Mouse (Mus musculus) liver, embryonic 14.5 days (tissue): ENCODE results near the gene Eif6. TPM values are rescaled to one million over a fixed set of nuclear protein-coding genes. Genes with fewer than 3 reads are reported as not detected.

Source experiments
- ATAC-seq: fragments of 200-750 bp; cut with Nextera tagmentation; 2 replicates; pipeline ENCODE4 v1.8.0; 2017; ENCODE audit warnings: moderate number of reproducible peaks, mild to moderate bottlenecking, moderate library complexity; ENCODE audit not compliant: insufficient read depth
- DNase-seq, 3 experiments: peaks; one replicate each; pipeline ENCODE4 v3.0.0-alpha.2; 2012 to 2013; ENCODE audit warnings: low read depth in 3 of 3, low spot score in 3 of 3
- H3K27ac ChIP-seq: fragments of 300-500 bp; sonication (generic); 2 replicates; pipeline ENCODE4 v1.5.1; 2014; ENCODE audit warnings: moderate library complexity, mild to moderate bottlenecking, control low read depth, inconsistent platforms
- H3K27me3 ChIP-seq: fragments of 300-500 bp; sonication (generic); 2 replicates; pipeline ENCODE4 v1.6.1; 2014; ENCODE audit warnings: mild to moderate bottlenecking, low read length, moderate library complexity; ENCODE audit not compliant: control insufficient read depth, insufficient read depth
- H3K36me3 ChIP-seq: fragments of 300-500 bp; sonication (generic); replicated peaks from 2 replicates; pipeline ENCODE4 v1.6.1; 2014; ENCODE audit warnings: low read depth; ENCODE audit not compliant: control insufficient read depth, insufficient read depth
- H3K4me1 ChIP-seq, 2 experiments: fragments of 200-500 bp in 1 of 2; fragments of 300-500 bp in 1 of 2; sonication (generic) in 1 of 2; replicated peaks; 2 replicates each; pipeline ENCODE4 v1.6.1; 2012 to 2014; ENCODE audit warnings: antibody characterized with exemption in 1 of 2, inconsistent platforms in 1 of 2, low read length in 1 of 2; ENCODE audit not compliant: control insufficient read depth in 2 of 2, insufficient read depth in 2 of 2
- H3K4me2 ChIP-seq: fragments of 300-500 bp; sonication (generic); 2 replicates; pipeline ENCODE4 v1.6.1; 2014; ENCODE audit warnings: low read depth, mild to moderate bottlenecking, control low read depth, moderate library complexity
- H3K4me3 ChIP-seq, 2 experiments: fragments of 200-500 bp in 1 of 2; fragments of 300-500 bp in 1 of 2; sonication (generic) in 1 of 2; 2 replicates each; pipeline ENCODE4 v1.5.1; 2012 to 2014; ENCODE audit warnings: low read depth in 2 of 2, low read length in 2 of 2, mild to moderate bottlenecking in 2 of 2, control low read depth in 1 of 2, inconsistent platforms in 1 of 2, moderate library complexity in 1 of 2; ENCODE audit not compliant: insufficient read depth in 1 of 2
- H3K9ac ChIP-seq: fragments of 300-500 bp; sonication (generic); replicated peaks from 2 replicates; pipeline ENCODE4 v1.6.1; 2014; ENCODE audit warnings: mild to moderate bottlenecking, control low read depth, moderate library complexity
- H3K9me3 ChIP-seq: fragments of 300-500 bp; sonication (generic); 2 replicates; pipeline ENCODE4 v1.6.1; 2016; ENCODE audit warnings: low read length, mixed read lengths; ENCODE audit not compliant: control insufficient read depth
- CTCF ChIP-seq: IDR thresholded peaks from 2 replicates; pipeline ENCODE4 v1.5.1; 2016; ENCODE audit warnings: antibody characterized with exemption, low read depth, control low read depth
- EP300 ChIP-seq: IDR thresholded peaks from 2 replicates; pipeline ENCODE4 v1.6.1; 2016; ENCODE audit warnings: antibody characterized with exemption, low read depth
- WGBS: fragments of 180-500 bp; shearing (Covaris S2); extraction: QIAGEN DNeasy Blood & Tissue Kit; methylation state at CpG from one replicate; pipeline ENCODE4 v1.1.7; 2014; ENCODE audit not compliant: insufficient replicate concordance; 5-methylcytosine and 5-hydroxymethylcytosine counted together
- polyA plus RNA-seq, 2 experiments: library from polyadenylated mRNA; depleted of rRNA in 1 of 2; stranded (reverse) in 1 of 2; unstranded in 1 of 2; fragments of >200 nt; fragmentation: Nextera tagmentation in 1 of 2; extraction: Ambion mirVana in 1 of 2; gene quantifications; 2 replicates each; pipeline versions ENCODE4 v1.2.1 to v1.2.3; 2012 to 2014

Gene Eif6
- polyA plus RNA-seq, 2 experiments: 62.4 to 128 TPM

DNA sequence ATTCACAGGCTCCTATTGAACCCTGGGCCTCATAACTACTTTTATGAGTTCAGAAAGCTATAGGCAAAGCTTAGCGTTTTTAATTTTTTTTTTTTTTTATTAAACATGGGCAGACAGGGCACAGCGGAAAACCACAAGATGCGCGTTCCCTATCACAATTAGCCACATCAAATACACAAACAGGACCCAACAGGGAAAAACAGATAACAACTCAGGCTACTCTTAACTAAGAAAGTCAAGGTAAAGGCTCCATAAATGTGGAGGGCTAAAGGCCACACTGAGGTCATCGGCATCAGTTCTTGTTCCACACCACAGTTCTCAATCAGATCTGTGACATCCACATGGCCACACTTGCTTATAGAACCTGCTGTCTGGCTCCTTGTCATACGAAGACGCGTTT, 41.6 kb upstream of the Eif6 start:
- Histone ChIP-seq H3K9ac (no peak overlapping the region), H3K27ac (no peak overlapping the region), H3K36me3 (no peaks in the 10 kb centered on the region), H3K27me3 (no peaks in the 10 kb centered on the region), H3K4me1 (no peaks in the 10 kb centered on the region), H3K9me3 (no peaks in the 10 kb centered on the region), H3K4me3 (no peak overlapping the region), H3K4me2 (no peak overlapping the region)
- TF ChIP-seq CTCF (no peak), EP300 (no peak)
- WGBS: 77% methylated on average over 8 of the region's 8 CpGs
- no peak for DNase-seq
- no peak for ATAC-seq

GRCm38 (mm10) chr2:155863301-155863867, 36.7 kb upstream of the Eif6 start:
- H3K4me1 ChIP-seq: 0 out of 4 replicates have a peak, but pooled peaks cover 0 to 2% of the 10 kb centered on the region in 2 experiments
- H3K27me3 ChIP-seq: no peaks in the 10 kb centered on the region
- H3K9ac ChIP-seq: no peak overlapping the region
- no peaks in the 10 kb centered on the region for H3K9me3 ChIP-seq
- H3K27ac ChIP-seq: no peak overlapping the region
- 74% methylated on average over 11 of the region's 11 CpGs for WGBS
- DNase-seq (no peak), ATAC-seq (no peak)
- TF ChIP-seq CTCF (no peak), EP300 (no peak)
- no peak overlapping the region for H3K4me2 ChIP-seq
- H3K4me3 ChIP-seq: no peak overlapping the region
- H3K36me3 ChIP-seq: no peaks in the 10 kb centered on the region

DNA sequence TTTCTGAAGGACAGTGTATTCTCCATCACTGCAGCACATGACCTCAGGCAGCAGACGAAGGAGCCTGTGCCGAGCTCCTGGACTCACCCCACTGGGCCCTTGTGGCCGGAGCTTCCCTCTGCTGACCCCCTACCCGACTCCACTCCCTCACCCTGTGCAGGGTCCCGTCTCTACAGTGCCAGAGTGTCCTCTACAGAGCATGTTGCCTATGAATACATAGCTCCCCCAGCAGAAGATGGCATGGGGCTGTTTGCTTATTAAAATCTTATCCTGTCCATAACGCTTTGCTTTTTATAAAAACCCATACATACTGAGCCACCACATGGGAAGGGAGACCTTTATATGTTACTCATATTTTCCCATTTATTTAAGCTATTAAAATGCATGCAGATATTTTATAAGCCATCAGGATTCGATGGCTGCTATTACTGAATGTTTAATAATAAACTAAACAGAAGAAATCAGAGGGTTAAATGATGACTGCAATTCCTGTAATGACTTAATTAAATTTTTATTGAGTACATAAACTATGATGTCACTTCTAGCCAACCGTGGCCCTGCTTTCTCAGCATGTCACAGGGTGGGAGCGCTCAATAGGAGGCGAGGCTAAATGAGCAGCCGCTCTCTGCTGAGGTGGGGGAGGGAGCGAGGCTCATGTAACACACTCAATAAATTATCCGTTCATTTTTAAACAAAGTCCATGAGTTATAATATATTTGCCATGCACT, 36.0 kb upstream of the Eif6 start:
- Histone ChIP-seq H3K27me3 (no peaks in the 10 kb centered on the region), H3K27ac (no peak overlapping the region), H3K4me3 (no peak overlapping the region), H3K4me1 (0 out of 4 replicates have a peak, but pooled peaks cover 0 to 2% of the 10 kb centered on the region in 2 experiments), H3K4me2 (no peak overlapping the region), H3K36me3 (no peaks in the 10 kb centered on the region), H3K9me3 (no peaks in the 10 kb centered on the region), H3K9ac (no peak overlapping the region)
- no peak for ATAC-seq
- no peak for DNase-seq
- TF ChIP-seq EP300: no peak
- WGBS: 82% methylated on average over 13 of the region's 13 CpGs

DNA sequence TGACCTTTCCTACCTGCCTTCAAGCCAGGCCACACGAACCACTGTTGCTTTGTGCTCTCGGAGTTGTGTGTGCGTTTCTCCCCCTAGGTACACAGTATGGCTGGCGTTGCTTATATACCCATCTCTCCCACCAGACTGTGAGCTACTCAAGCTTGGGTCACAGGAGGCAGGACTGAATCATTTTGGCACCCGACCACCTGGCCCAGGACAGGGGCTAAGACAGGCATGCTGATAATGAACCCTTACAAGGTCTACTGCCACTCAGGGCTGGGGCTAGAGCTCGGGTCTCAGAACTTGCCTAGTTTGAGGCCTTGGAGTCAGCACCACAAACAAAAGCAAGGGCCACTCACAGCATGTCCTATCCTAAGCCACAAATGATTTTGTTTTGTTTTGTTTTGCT, 34.9 kb upstream of the Eif6 start:
- Histone ChIP-seq H3K9ac (no peak overlapping the region), H3K4me1 (0 out of 4 replicates have a peak, but pooled peaks cover 0 to 2% of the 10 kb centered on the region in 2 experiments), H3K36me3 (no peaks in the 10 kb centered on the region), H3K4me2 (no peak overlapping the region), H3K4me3 (no peak overlapping the region), H3K27me3 (no peaks in the 10 kb centered on the region), H3K27ac (no peak overlapping the region), H3K9me3 (no peaks in the 10 kb centered on the region)
- WGBS: 80% methylated on average over 6 of the region's 6 CpGs
- TF ChIP-seq EP300 (no peak), CTCF (no peak)
- DNase-seq: no peak
- ATAC-seq: no peak

GRCm38 (mm10) chr2:155860102-155860501, 33.4 kb upstream of the Eif6 start:
- Histone ChIP-seq H3K4me3 (no peak overlapping the region), H3K9me3 (no peaks in the 10 kb centered on the region), H3K27me3 (no peaks in the 10 kb centered on the region), H3K4me2 (no peak overlapping the region), H3K4me1 (0 out of 4 replicates have a peak, but pooled peaks cover 0 to 2% of the 10 kb centered on the region in 2 experiments), H3K9ac (no peak overlapping the region), H3K27ac (no peak overlapping the region), H3K36me3 (no peaks in the 10 kb centered on the region)
- TF ChIP-seq CTCF: no peak
- TF ChIP-seq EP300: no peak
- no peak for ATAC-seq
- no peak for DNase-seq
- WGBS: 72% methylated on average over 7 of the region's 7 CpGs
